Mouse (Mus musculus) testis, adult 2 months (tissue): ENCODE data around the gene Isg20l2.

Experiments used
- CTCF ChIP-seq: fragments of 200-500 bp; IDR thresholded peaks from 2 replicates; pipeline ENCODE4 v1.5.1; 2012; ENCODE audit warnings: low read depth, mild to moderate bottlenecking, inconsistent platforms, low read length, moderate library complexity; ENCODE audit not compliant: control insufficient read depth, insufficient read depth, insufficient replicate concordance
- POLR2A ChIP-seq: fragments of 200-500 bp; IDR thresholded peaks from 2 replicates; pipeline ENCODE4 v1.6.1; 2012; ENCODE audit warnings: low read depth, mild to moderate bottlenecking, inconsistent platforms, low read length, moderate library complexity; ENCODE audit not compliant: control insufficient read depth

- TF ChIP-seq CTCF (no peak), POLR2A (no peak)
Observed at GRCm38 (mm10) chr3:87980085-87980484, 50.0 kb downstream of the Isg20l2 start.
